In the genomic region with DNA sequence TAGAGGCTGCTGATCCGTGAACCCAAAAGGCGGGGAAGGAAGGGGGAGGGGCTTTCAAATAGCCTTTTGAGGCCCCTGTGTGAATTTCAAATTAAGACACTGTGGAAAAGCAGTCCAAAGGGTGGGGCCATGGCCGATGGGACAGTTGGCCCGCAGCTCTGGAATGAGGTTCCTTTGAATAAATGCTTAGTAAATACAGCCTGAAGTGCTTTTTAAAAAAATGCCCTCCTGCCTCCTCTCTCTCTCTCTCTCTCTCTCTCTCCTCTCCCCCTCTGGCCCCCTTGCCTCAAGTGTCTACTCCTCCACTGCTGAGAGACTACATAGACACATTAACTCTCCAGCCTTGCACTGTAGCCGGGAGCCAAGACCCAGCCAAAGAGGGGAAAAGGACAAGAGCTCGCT, we compare ENCODE assay signal across 11 mouse cellular contexts.
DNase-seq lines count a peak whose midpoint lies in the region; ATAC-seq and TF ChIP-seq lines count a peak whose summit lies in the region.
"Had no signal": no experiment of that assay in that cellular context is flagged by ENCODE, and none has a peak within 500 bp of the region (broad histone marks: within the 10 kb centered on the region; RNA-seq: fewer than 3 reads in every experiment).

No protein-coding gene starts in this region.

- no peak for TF ChIP-seq CTCF in ES-Bruce4 (IDR thresholded peaks at IDR 0.05; ENCODE audit: low read depth, low read length)

- peak overlapping the region; percentile 21; the same call in 1 of the 2 replicates for H3K27ac ChIP-seq in ES-Bruce4 (ENCODE audit: insufficient read depth, low read length)
- H3K27ac ChIP-seq in lung, embryonic 16.5 days (ENCODE audit: low read length): peak overlapping the region; percentile 68

- peak; percentile 92 for ATAC-seq in lung, embryonic 16.5 days (ENCODE audit: low read depth)

- no peak overlapping the region for H3K9ac ChIP-seq in ES-Bruce4 (ENCODE audit: low read depth, poor library complexity, severe bottlenecking)
- peak overlapping the region; percentile 19; the same call in 1 of the 2 replicates for H3K9ac ChIP-seq in lung, embryonic 16.5 days (ENCODE audit: low read length)

- peak; percentile 54 for DNase-seq in embryo, embryonic 11 days
- no peak for DNase-seq in embryo, embryonic 9.5 days (ENCODE audit: extremely low spot score)
- peak; percentile 69 for DNase-seq in kidney, adult 11 months
- no peak for DNase-seq in cerebellum, adult 11 months
- DNase-seq in layer of hippocampus, postnatal 14 days (ENCODE audit: low spot score in 2 of 2): no peak
- no peak for DNase-seq in cerebellum, postnatal 25 days
- DNase-seq: heart, postnatal 10 days; liver; thymus, adult 18-20 months had no signal

- WGBS in lung, embryonic 16.5 days: 41% methylated on average over 6 of the region's 6 CpGs

- no peaks in the 10 kb centered on the region for H3K36me3 ChIP-seq in ES-Bruce4 (ENCODE audit: control insufficient read depth, insufficient read depth, low read length, poor library complexity, severe bottlenecking)
- H3K36me3 ChIP-seq in lung, embryonic 16.5 days (ENCODE audit: control insufficient read depth, insufficient read depth, low read length): peaks cover 5% of the 10 kb centered on the region; the same call in 1 of the 2 replicates

- H3K4me3 ChIP-seq in ES-Bruce4 (ENCODE audit: low read depth, low read length): no peak overlapping the region
- H3K4me3 ChIP-seq in lung, embryonic 16.5 days (ENCODE audit: low read length): no peak overlapping the region

- H3K4me1 ChIP-seq in ES-Bruce4 (ENCODE audit: control insufficient read depth, insufficient read depth, low read length): peaks cover 3% of the 10 kb centered on the region
- H3K4me1 ChIP-seq in lung, embryonic 16.5 days (replicated peaks; ENCODE audit: control insufficient read depth, insufficient read depth, low read length): peaks cover 24% of the 10 kb centered on the region

- no peaks in the 10 kb centered on the region; the same call in 1 of the 2 replicates for H3K27me3 ChIP-seq in ES-Bruce4 (ENCODE audit: control insufficient read depth, insufficient read depth, low read length, poor library complexity, severe bottlenecking)
- H3K27me3 ChIP-seq in lung, embryonic 16.5 days (ENCODE audit: control insufficient read depth, insufficient read depth, low read depth, low read length): no peaks in the 10 kb centered on the region

- no peak for TF ChIP-seq POLR2A in ES-Bruce4 (IDR thresholded peaks at IDR 0.05; ENCODE audit: insufficient read depth, low read length)

- H3K4me2 ChIP-seq in lung, embryonic 16.5 days (ENCODE audit: low read depth, low read length): no peak overlapping the region

- TF ChIP-seq EP300 in ES-Bruce4 (IDR thresholded peaks at IDR 0.05; ENCODE audit: insufficient read depth, low read depth, low read length): 0 out of 2 replicates have a peak, but pooled peaks have one; percentile 33

- H3K9me3 ChIP-seq in ES-Bruce4 (replicated peaks; ENCODE audit: control insufficient read depth, insufficient read depth, low read length, poor library complexity, severe bottlenecking): no peaks in the 10 kb centered on the region
- H3K9me3 ChIP-seq in lung, embryonic 16.5 days (ENCODE audit: control insufficient read depth, low read length): no peaks in the 10 kb centered on the region

Comparison
In these comparisons a context has a peak if more than half of its experiments do, and no peak if none do; other contexts are left out.
1. DNase-seq: peak in embryo, embryonic 11 days (single experiment) and kidney, adult 11 months (single experiment); none in embryo, embryonic 9.5 days (single experiment), cerebellum, adult 11 months (single experiment), layer of hippocampus, postnatal 14 days (0 of 2) and cerebellum, postnatal 25 days (0 of 2).